Mouse (Mus musculus) retina, embryonic 14.5 days (tissue): ENCODE data around the gene Tbl3.
"Not testable (repeated sequence)": the region's sequence is repeated elsewhere in the genome, so short reads cannot be mapped to it uniquely, and the experiment has no call there.

ENCODE experiments used
- DNase-seq: peaks from one replicate; pipeline ENCODE4 v3.0.0-alpha.2; 2015; ENCODE audit warnings: low spot score

Gene Tbl3

GRCm38 (mm10) chr17:24696011-24696697 is 11.3 kb downstream of the Tbl3 start, which contains the start of the genes Gfer and Noxo1:
Gfer (minus strand) TSS chr17:24696156.
Noxo1 (plus strand) TSS chr17:24696234.
- DNase-seq, result peak; percentile 87

DNA sequence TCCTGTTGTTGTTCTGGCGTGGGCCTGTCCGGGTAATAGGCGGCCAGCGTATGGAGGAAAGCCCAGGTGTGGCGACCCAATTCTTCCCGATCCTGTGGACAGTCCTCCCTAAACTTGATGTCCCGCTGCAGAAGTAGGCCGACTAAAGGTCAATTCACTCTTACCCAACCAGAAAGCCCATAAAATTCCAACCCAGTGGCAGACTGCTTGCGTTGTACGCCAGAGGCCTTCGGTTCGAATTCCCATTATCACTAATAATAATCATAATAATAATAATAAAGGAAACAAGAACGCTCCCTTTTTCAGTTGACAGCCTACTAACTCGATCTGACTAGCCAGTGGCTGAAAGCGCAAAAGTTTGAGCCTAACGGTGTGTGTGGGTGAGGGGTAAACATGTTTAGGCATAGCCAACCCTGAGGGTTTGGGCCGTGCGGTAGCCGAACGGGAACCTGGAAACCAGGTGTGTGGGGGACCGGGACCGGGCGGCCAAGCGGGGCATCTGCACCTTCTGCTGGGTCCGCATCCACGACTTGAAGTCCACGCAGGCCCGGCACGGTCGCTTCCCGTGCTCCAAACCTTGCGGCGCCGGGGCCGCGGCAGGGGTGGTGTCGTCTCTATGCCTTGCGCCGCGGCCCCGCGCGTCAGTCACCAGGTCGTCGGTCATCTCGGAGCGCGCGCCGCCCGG is 12.0 kb downstream of the Tbl3 start:
- DNase-seq, result no peak

GRCm38 (mm10) chr17:24692385-24692784 is 15.1 kb downstream of the Tbl3 start:
- DNase-seq, result no peak

GRCm38 (mm10) chr17:24689251-24690081 is 18.0 kb downstream of the Tbl3 start, which contains the start of gene Syngr3:
Syngr3 (minus strand) TSS chr17:24689955.
- peak; percentile 49 for DNase-seq

DNA sequence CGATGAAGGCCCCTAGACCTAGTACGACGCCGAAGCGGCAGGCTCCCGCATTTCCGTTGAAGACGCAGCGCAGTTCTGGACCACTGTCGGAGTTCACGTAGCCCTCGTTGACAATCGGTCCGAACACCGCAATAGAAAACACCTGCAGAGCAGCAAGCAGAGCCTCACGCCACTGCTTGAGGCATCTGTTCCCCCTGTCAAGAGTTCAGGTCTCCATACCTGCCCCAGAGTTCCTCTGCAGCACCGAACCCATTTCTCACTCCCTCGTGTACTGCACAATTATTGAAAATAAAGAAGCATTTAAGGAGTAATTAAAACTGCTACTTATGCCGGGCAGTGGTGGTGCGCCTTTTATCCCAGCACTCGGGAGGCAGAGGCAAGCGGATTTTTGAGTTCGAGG is 19.9 kb downstream of the Tbl3 start:
- no peak for DNase-seq

- DNase-seq, result peak; percentile 41
Observed at GRCm38 (mm10) chr17:24687146-24687595, 20.3 kb downstream of the Tbl3 start.

DNA sequence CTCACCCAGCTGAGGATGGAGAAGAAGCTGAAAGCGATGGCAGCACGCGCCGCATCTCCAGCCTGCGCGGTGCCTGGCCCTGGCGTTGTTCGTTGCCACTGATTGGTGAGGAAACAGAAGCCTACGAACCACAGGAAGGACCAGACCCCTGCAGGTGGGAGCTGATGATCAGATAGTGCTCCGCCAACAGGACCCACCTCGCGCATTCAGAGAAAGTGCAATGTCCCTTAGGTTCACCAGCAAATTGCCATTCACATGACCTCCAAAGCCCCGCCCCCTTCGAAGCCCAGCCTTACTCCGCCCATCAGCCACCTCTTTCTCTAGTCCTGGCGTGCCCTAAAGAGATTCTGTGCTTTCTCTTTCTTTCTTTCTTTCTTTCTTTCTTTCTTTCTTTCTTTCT is 20.9 kb downstream of the Tbl3 start:
- DNase-seq, result no peak

DNA sequence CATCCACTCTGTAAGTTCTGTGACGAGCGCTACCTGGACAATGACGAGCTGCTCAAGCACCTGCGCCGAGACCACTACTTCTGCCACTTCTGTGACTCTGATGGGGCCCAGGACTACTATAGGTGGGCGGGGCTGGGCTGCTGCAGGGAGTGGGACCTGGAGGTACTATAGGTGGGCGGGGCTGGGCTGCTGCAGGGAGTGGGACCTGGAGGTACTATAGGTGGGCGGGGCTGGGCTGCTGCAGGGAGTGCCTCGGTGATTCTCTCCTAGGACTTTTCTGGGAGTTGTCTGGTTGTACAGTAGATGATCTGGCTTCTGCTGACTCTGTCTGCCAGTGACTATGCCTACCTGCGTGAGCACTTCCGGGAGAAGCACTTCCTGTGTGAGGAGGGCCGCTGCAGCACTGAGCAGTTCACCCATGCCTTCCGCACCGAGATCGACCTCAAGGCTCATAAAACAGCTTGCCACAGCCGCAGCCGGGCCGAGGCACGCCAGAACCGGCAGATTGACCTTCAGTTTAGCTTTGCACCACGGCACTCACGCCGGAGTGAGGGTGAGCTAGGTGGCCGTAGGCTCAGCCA is 29.9 kb downstream of the Tbl3 start:
- no peak for DNase-seq

- DNase-seq, result no peak
Observed at GRCm38 (mm10) chr17:24676877-24677276, 30.6 kb downstream of the Tbl3 start.

GRCm38 (mm10) chr17:24676187-24676586 is 31.3 kb downstream of the Tbl3 start:
- peak; percentile 86 for DNase-seq

- DNase-seq, result no peak
Observed at GRCm38 (mm10) chr17:24674277-24674676, 33.2 kb downstream of the Tbl3 start.

GRCm38 (mm10) chr17:24672141-24672540 is 35.3 kb downstream of the Tbl3 start:
- DNase-seq, result no peak

DNA sequence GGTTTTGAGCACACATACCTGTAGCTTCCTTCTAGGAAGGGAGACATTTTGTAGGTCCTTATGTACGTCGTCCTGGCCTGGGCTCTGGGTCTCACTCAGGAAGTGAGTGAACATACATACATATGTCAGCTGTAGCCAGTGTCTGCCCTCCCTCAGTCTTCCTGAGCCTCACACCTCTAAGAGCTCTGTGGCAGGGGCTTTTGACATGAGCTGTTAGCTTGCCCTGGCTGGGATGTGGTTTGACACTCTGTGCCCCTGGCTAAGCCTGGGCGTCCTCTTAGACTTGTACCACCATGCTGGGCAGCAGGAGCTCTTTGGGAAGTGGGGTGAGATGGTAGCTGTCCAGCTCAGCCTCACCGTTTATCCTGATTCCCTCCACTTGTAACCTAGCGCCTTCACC is 36.1 kb downstream of the Tbl3 start:
- DNase-seq, result no peak

DNA sequence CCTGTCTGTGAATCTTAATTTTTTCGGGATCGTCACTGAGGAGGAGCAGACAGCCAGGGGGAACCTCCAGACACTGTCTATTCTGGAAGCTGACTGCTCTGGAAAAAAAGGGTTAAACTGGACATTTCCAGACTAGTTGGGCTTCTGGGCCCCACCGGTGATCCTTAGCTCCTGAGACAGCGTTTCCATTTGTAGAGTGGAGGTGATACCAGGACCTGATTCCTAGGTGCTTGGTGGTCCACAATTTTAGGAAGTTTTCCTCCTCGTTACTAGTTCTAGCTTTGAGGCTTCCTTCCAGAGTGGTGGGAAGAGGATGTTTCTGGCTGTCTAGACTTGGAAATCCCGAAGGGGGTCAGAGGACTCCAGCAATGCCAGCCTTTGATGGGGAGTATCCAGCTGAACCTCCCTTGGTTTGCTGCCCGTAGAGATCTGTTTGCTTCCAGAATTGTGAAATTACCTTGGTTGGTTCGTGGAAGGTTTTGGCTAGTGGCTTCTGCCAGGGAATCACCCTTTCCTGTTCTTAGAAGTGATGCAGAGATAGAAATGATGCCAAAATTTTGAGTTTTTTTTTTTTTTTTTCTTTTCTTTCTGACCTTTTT is 37.1 kb downstream of the Tbl3 start:
- peak; percentile 25 for DNase-seq

DNA sequence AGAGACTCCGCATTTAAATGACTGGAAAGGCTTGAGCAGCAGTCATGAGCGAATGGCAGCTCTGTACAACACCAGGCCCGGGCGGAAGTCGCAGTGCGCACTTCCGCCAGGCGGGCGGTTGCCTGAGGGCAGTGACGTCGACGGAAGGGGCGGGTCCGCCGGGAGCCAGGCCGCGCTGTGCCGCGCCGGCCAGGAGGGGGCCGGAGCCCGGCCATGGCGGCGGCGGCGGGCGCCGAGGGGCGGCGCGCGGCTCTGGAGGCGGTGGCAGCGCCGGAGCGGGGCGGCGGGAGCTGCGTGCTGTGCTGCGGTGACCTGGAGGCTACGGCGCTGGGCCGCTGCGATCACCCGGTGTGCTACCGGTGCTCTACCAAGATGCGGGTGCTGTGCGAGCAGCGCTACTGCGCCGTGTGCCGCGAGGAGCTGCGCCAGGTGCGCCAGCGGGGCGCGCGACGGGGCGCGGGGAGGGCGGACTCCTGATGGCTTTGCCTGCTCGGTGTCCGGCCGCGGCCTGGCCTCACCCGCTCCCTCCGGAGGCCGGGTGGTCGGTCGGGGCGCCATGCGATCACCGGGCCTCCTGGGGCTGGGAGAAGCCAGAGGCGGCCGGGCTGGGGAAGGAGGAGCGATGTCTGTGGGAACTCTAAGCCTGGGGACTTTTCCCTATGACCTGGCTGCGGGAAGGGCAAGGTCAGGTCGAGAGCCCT is 37.8 kb downstream of the Tbl3 start, which contains the start of gene Zfp598:
TSS of gene Zfp598 (plus strand) at position 143 of the 701 bp plus-strand sequence.
- DNase-seq, result peak; percentile 95

DNA sequence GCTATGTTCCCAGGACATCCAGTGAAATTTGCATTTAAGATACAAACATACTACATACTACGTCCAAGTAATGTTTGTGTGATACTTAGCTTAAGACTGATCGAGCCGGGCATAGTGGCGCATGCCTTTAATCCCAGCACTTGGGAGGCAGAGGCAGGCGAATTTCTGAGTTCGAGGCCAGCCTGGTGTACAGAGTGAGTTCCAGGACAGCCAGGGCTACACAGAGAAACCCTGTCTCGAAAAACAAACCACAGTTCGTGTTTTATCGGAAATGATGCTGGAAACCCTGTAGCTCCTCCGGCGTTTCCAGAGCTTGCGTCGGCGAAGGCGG is 38.3 kb downstream of the Tbl3 start:
- not testable (repeated sequence) for DNase-seq

GRCm38 (mm10) chr17:24667416-24667815 is 40.0 kb downstream of the Tbl3 start:
- peak; percentile 76 for DNase-seq

- not testable (repeated sequence) for DNase-seq
Observed at GRCm38 (mm10) chr17:24667011-24667410, 40.4 kb downstream of the Tbl3 start.

GRCm38 (mm10) chr17:24658017-24658758 is 49.3 kb downstream of the Tbl3 start, which contains the start of gene Npw:
Npw (minus strand) TSS chr17:24658457.
- peak; percentile 49 for DNase-seq

DNA sequence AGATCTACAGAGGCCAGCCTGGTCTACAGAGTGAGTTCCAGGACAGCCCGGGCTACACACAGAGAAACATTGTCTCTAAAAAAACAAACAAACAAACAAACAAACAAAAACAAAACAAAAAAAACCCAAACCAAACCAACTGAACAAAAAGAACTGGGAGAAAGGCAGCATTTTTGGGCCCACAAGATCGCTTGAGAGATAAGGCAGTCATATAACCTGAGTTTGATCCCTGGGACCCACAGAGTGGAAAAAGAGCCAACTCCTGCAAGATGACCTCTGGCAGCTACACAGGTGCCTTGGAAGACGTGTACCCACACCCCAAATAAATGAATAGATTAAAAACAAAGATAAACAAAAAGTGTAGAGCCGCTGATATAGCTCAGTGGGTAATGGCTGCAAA is 52.5 kb downstream of the Tbl3 start:
- DNase-seq, result no peak
